Comparison of ENCODE assay signal across 7 mouse cellular contexts in genomic region chr2:172862850-172863468, GRCm38 (mm10).
A peak's percentile ranks its signal among the peaks of the same experiment; 100 is the strongest.
DNase-seq lines count a peak whose midpoint lies in the region; ATAC-seq and TF ChIP-seq lines count a peak whose summit lies in the region.

No protein-coding gene starts in this region.

- peak overlapping the region; percentile 5; the same call in 1 of the 2 replicates for H3K4me3 ChIP-seq in embryonic facial prominence, embryonic 15.5 days (replicated peaks)
- H3K4me3 ChIP-seq in liver, postnatal 0 days (ENCODE audit: low read depth, low read length) = no peak overlapping the region

- ATAC-seq in embryonic facial prominence, embryonic 15.5 days (ENCODE audit: insufficient number of reproducible peaks, low FRiP score, low TSS enrichment, low read depth) = peak; percentile 70
- no peak for ATAC-seq in liver, postnatal 0 days

- H3K9me3 ChIP-seq in embryonic facial prominence, embryonic 15.5 days (replicated peaks) = no peaks in the 10 kb centered on the region
- no peaks in the 10 kb centered on the region for H3K9me3 ChIP-seq in liver, postnatal 0 days (ENCODE audit: low read length)

- intact Hi-C loops in heart, postnatal 10 days (cut with DNase I) = loop anchor here (5.0 kb wide), 1 partner anchor 74 kb away; no protein-coding TSS in a partner anchor

- no peak for TF ChIP-seq POLR2A in brain, embryonic 14.5 days (IDR thresholded peaks at IDR 0.05; ENCODE audit: borderline replicate concordance, extremely low read depth, insufficient read depth, insufficient read length, poor library complexity, severe bottlenecking)

- no peaks in the 10 kb centered on the region; the same call in 1 of the 2 replicates for H3K27me3 ChIP-seq in embryonic facial prominence, embryonic 15.5 days
- H3K27me3 ChIP-seq in liver, postnatal 0 days (ENCODE audit: insufficient read depth, low read length) = 0 out of 2 replicates have a peak, but pooled peaks cover 10% of the 10 kb centered on the region

- H3K4me2 ChIP-seq in embryonic facial prominence, embryonic 15.5 days (replicated peaks) = peak overlapping the region; percentile 44
- 0 out of 2 replicates have a peak overlapping the region, but pooled peaks have one; percentile 22 for H3K4me2 ChIP-seq in liver, postnatal 0 days (ENCODE audit: low read depth, low read length)

- no peak overlapping the region for H3K9ac ChIP-seq in embryonic facial prominence, embryonic 15.5 days
- no peak overlapping the region for H3K9ac ChIP-seq in liver, postnatal 0 days (replicated peaks)

- WGBS in embryonic facial prominence, embryonic 15.5 days = 28% methylated on average over 29 of the region's 29 CpGs
- WGBS in liver, postnatal 0 days (ENCODE audit: insufficient replicate concordance) = 34% methylated on average over 29 of the region's 29 CpGs

- DNase-seq in brain, embryonic 14.5 days (ENCODE audit: low read depth) = peak; percentile 53
- DNase-seq in heart, postnatal 10 days = peak; percentile 50 to 55
- DNase-seq in kidney, postnatal 36 days = peak; percentile 62 to 64
- no peak for DNase-seq in liver, postnatal 0 days
- DNase-seq in ovary, postnatal 36 days (ENCODE audit: low spot score) = peak; percentile 79
- DNase-seq in T-cell, adult 2 months (ENCODE audit: low spot score) = no peak

- H3K36me3 ChIP-seq in embryonic facial prominence, embryonic 15.5 days = no peaks in the 10 kb centered on the region
- H3K36me3 ChIP-seq in liver, postnatal 0 days (replicated peaks; ENCODE audit: insufficient read depth, low read length) = no peaks in the 10 kb centered on the region

- TF ChIP-seq CTCF in brain, embryonic 14.5 days (IDR thresholded peaks at IDR 0.05; ENCODE audit: borderline replicate concordance, extremely low read depth, insufficient read depth, insufficient read length) = no peak
- no peak for TF ChIP-seq CTCF in liver, postnatal 0 days (IDR thresholded peaks at IDR 0.05; ENCODE audit: low read depth)

- TF ChIP-seq EP300 in liver, postnatal 0 days (IDR thresholded peaks at IDR 0.05; ENCODE audit: low read depth) = no peak

- peaks cover 52% of the 10 kb centered on the region for H3K4me1 ChIP-seq in embryonic facial prominence, embryonic 15.5 days
- peaks cover 8% of the 10 kb centered on the region for H3K4me1 ChIP-seq in liver, postnatal 0 days (ENCODE audit: insufficient read depth)

- 0 out of 2 replicates have a peak overlapping the region, but pooled peaks have one; percentile 35 for H3K27ac ChIP-seq in embryonic facial prominence, embryonic 15.5 days (replicated peaks)
- H3K27ac ChIP-seq in liver, postnatal 0 days (ENCODE audit: low read depth) = no peak overlapping the region

Comparison
In these comparisons a context has a peak if more than half of its experiments do, and no peak if none do; other contexts are left out.
1. DNase-seq: peak in brain, embryonic 14.5 days (single experiment), heart, postnatal 10 days (2 of 2), kidney, postnatal 36 days (2 of 2) and ovary, postnatal 36 days (single experiment); none in liver, postnatal 0 days (single experiment) and T-cell, adult 2 months (single experiment).